Mouse (Mus musculus) bone marrow macrophage, adult 2 months (primary cell): ENCODE measurements around the gene Lmln.

ENCODE experiments used
- CTCF ChIP-seq: IDR thresholded peaks from 2 replicates; pipeline ENCODE4 v1.5.1; 2012; ENCODE audit warnings: low read depth, mild to moderate bottlenecking, low read length, moderate library complexity
- POLR2A ChIP-seq: IDR thresholded peaks from 2 replicates; pipeline ENCODE4 v1.6.1; 2012; ENCODE audit warnings: mild to moderate bottlenecking, low read depth, low read length, borderline replicate concordance

GRCm38 (mm10) chr16:33169471-33170034 lies 107.2 kb downstream of the Lmln start:
- TF ChIP-seq POLR2A (no peak), CTCF (no peak)
